Mouse (Mus musculus): Measurements from ENCODE around the gene Fancg. TPM values are rescaled to one million over a fixed set of nuclear protein-coding genes. Genes with fewer than 3 reads are reported as not detected.

Fancg gene
- polyA plus RNA-seq, 1 experiment from 2014 or later = 17.4 TPM

GRCm38 (mm10) chr4:43030780-43031230 lies 20.5 kb upstream of the Fancg start:
- Histone ChIP-seq H3K9me3 (no peaks in the 10 kb centered on the region), H3K9ac (peak overlapping the region; percentile 86), H3K4me1 (peaks cover 24% of the 10 kb centered on the region), H3K4me3 (peak overlapping the region; percentile 74), H3K27me3 (replicated peaks) (no peaks in the 10 kb centered on the region), H3K4me2 (replicated peaks) (peak overlapping the region; percentile 86), H3K27ac (peak overlapping the region; percentile 82), H3K36me3 (peaks cover 65% of the 10 kb centered on the region)
- WGBS = 1% methylated on average over 28 of the region's 28 CpGs
- ATAC-seq (ENCODE audit: low FRiP score, low read depth) = peak; percentile 5; the same call in 1 of the 2 replicates

- ATAC-seq (ENCODE audit: low FRiP score, low read depth) = no peak
- Histone ChIP-seq H3K27me3 (replicated peaks) (no peaks in the 10 kb centered on the region), H3K9ac (peak overlapping the region; percentile 86), H3K36me3 (peaks cover 61% of the 10 kb centered on the region), H3K27ac (0 out of 2 replicates have a peak overlapping the region, but pooled peaks have one; percentile 82), H3K4me1 (peaks cover 24% of the 10 kb centered on the region), H3K4me3 (peak overlapping the region; percentile 74), H3K4me2 (replicated peaks) (peak overlapping the region; percentile 86), H3K9me3 (no peaks in the 10 kb centered on the region)
- 79% methylated on average over 9 of the region's 9 CpGs for WGBS
These were observed 20.0 kb upstream of the Fancg start for GRCm38 (mm10) chr4:43030352-43030751.

GRCm38 (mm10) chr4:43029749-43030148 lies 19.4 kb upstream of the Fancg start:
- Histone ChIP-seq H3K27me3 (replicated peaks) (no peaks in the 10 kb centered on the region), H3K4me2 (replicated peaks) (peak overlapping the region; percentile 86; the same call in 1 of the 2 replicates), H3K27ac (no peak overlapping the region), H3K9ac (no peak overlapping the region), H3K9me3 (no peaks in the 10 kb centered on the region), H3K36me3 (peaks cover 55% of the 10 kb centered on the region), H3K4me1 (peaks cover 29% of the 10 kb centered on the region), H3K4me3 (no peak overlapping the region)
- 94% methylated on average over 9 of the region's 9 CpGs for WGBS
- ATAC-seq (ENCODE audit: low FRiP score, low read depth) = no peak

- peaks cover 48% of the 10 kb centered on the region for H3K36me3 ChIP-seq
- H3K9me3 ChIP-seq = no peaks in the 10 kb centered on the region
- no peak overlapping the region for H3K4me2 ChIP-seq (replicated peaks)
- 96% methylated on average over 7 of the region's 7 CpGs for WGBS
- H3K9ac ChIP-seq = no peak overlapping the region
- H3K27ac ChIP-seq = no peak overlapping the region
- no peak for ATAC-seq (ENCODE audit: low FRiP score, low read depth)
- H3K4me3 ChIP-seq = no peak overlapping the region
- H3K4me1 ChIP-seq = peaks cover 34% of the 10 kb centered on the region
- no peaks in the 10 kb centered on the region for H3K27me3 ChIP-seq (replicated peaks)
These were observed 18.8 kb upstream of the Fancg start for GRCm38 (mm10) chr4:43029121-43029520.

GRCm38 (mm10) chr4:43025084-43025960 lies 15.0 kb upstream of the Fancg start, which contains the start of gene Pigo:
Gene Pigo, minus strand, starts transcription at chr4:43025819.
- peak within 1 kb of the TSS; percentile 58 for H3K9ac ChIP-seq
- 8% methylated on average over 42 of the region's 42 CpGs for WGBS

GRCm38 (mm10) chr4:43024673-43025072 lies 14.4 kb upstream of the Fancg start:
- 83% methylated on average over 14 of the region's 14 CpGs for WGBS

More at GRCm38 (mm10) chr4:43025084-43025960, 15.0 kb upstream of the Fancg start, which contains the start of gene Pigo:
- peak within 1 kb of the TSS; percentile 61 for H3K4me3 ChIP-seq
- H3K4me2 ChIP-seq (replicated peaks) = peak within 1 kb of the TSS; percentile 77
- H3K9me3 ChIP-seq = no peaks in the 10 kb centered on the region
- H3K27ac ChIP-seq = peak within 1 kb of the TSS; percentile 79
- peaks cover 62% of the 10 kb centered on the region for H3K36me3 ChIP-seq
- H3K4me1 ChIP-seq = peaks cover 17% of the 10 kb centered on the region
- ATAC-seq (ENCODE audit: low FRiP score, low read depth) = peak; percentile 90
- H3K27me3 ChIP-seq (replicated peaks) = no peaks in the 10 kb centered on the region

GRCm38 (mm10) chr4:43021341-43021740 lies 11.0 kb upstream of the Fancg start:
- no peak for ATAC-seq (ENCODE audit: low FRiP score, low read depth)
- WGBS = 76% methylated on average over 17 of the region's 17 CpGs
- H3K4me1 ChIP-seq = peaks cover 12% of the 10 kb centered on the region
- H3K36me3 ChIP-seq = peaks cover 61% of the 10 kb centered on the region
- no peak overlapping the region for H3K9ac ChIP-seq
- no peak overlapping the region for H3K4me2 ChIP-seq (replicated peaks)
- no peak overlapping the region for H3K4me3 ChIP-seq
- no peaks in the 10 kb centered on the region for H3K27me3 ChIP-seq (replicated peaks)
- no peak overlapping the region for H3K27ac ChIP-seq
- H3K9me3 ChIP-seq = no peaks in the 10 kb centered on the region

More at GRCm38 (mm10) chr4:43024673-43025072, 14.4 kb upstream of the Fancg start:
- peak overlapping the region; percentile 58 for H3K9ac ChIP-seq
- peaks cover 12% of the 10 kb centered on the region for H3K4me1 ChIP-seq
- peak overlapping the region; percentile 61 for H3K4me3 ChIP-seq
- peaks cover 67% of the 10 kb centered on the region for H3K36me3 ChIP-seq
- H3K9me3 ChIP-seq = no peaks in the 10 kb centered on the region
- H3K27me3 ChIP-seq (replicated peaks) = no peaks in the 10 kb centered on the region
- no peak overlapping the region for H3K27ac ChIP-seq
- H3K4me2 ChIP-seq (replicated peaks) = peak overlapping the region; percentile 77
- no peak for ATAC-seq (ENCODE audit: low FRiP score, low read depth)

GRCm38 (mm10) chr4:43020876-43021275 lies 10.6 kb upstream of the Fancg start:
- no peak for ATAC-seq (ENCODE audit: low FRiP score, low read depth)
- 87% methylated on average over 16 of the region's 16 CpGs for WGBS
- no peak overlapping the region for H3K4me3 ChIP-seq
- H3K27ac ChIP-seq = no peak overlapping the region
- peaks cover 64% of the 10 kb centered on the region for H3K36me3 ChIP-seq
- peaks cover 12% of the 10 kb centered on the region for H3K4me1 ChIP-seq
- peak overlapping the region; percentile 5; the same call in 1 of the 2 replicates for H3K9ac ChIP-seq
- H3K4me2 ChIP-seq (replicated peaks) = no peak overlapping the region
- no peaks in the 10 kb centered on the region for H3K27me3 ChIP-seq (replicated peaks)
- H3K9me3 ChIP-seq = no peaks in the 10 kb centered on the region

GRCm38 (mm10) chr4:43019641-43020465 lies 9.5 kb upstream of the Fancg start:
- Histone ChIP-seq H3K9ac (no peak overlapping the region), H3K4me3 (no peak overlapping the region), H3K27me3 (replicated peaks) (no peaks in the 10 kb centered on the region), H3K4me2 (replicated peaks) (no peak overlapping the region), H3K27ac (no peak overlapping the region), H3K4me1 (peaks cover 8% of the 10 kb centered on the region), H3K9me3 (no peaks in the 10 kb centered on the region), H3K36me3 (peaks cover 67% of the 10 kb centered on the region)
- WGBS = 94% methylated on average over 23 of the region's 23 CpGs
- no peak for ATAC-seq (ENCODE audit: low FRiP score, low read depth)

- WGBS = 94% methylated on average over 10 of the region's 10 CpGs
- H3K36me3 ChIP-seq = peaks cover 67% of the 10 kb centered on the region
These were observed 8.9 kb upstream of the Fancg start for GRCm38 (mm10) chr4:43019176-43019575.

GRCm38 (mm10) chr4:43018156-43018555 lies 7.8 kb upstream of the Fancg start:
- H3K9ac ChIP-seq = no peak overlapping the region
- H3K4me1 ChIP-seq = no peaks in the 10 kb centered on the region
- H3K9me3 ChIP-seq = no peaks in the 10 kb centered on the region
- no peak overlapping the region for H3K4me2 ChIP-seq (replicated peaks)
- no peaks in the 10 kb centered on the region for H3K27me3 ChIP-seq (replicated peaks)
- ATAC-seq (ENCODE audit: low FRiP score, low read depth) = no peak
- no peak overlapping the region for H3K4me3 ChIP-seq
- WGBS = 90% methylated on average over 4 of the region's 4 CpGs
- no peak overlapping the region for H3K27ac ChIP-seq
- peaks cover 62% of the 10 kb centered on the region for H3K36me3 ChIP-seq

More at GRCm38 (mm10) chr4:43019176-43019575, 8.9 kb upstream of the Fancg start:
- no peaks in the 10 kb centered on the region for H3K27me3 ChIP-seq (replicated peaks)
- H3K4me2 ChIP-seq (replicated peaks) = no peak overlapping the region
- H3K27ac ChIP-seq = no peak overlapping the region
- H3K4me1 ChIP-seq = 0 out of 2 replicates have a peak, but pooled peaks cover 3% of the 10 kb centered on the region
- H3K9ac ChIP-seq = no peak overlapping the region
- H3K9me3 ChIP-seq = no peaks in the 10 kb centered on the region
- H3K4me3 ChIP-seq = no peak overlapping the region
- ATAC-seq (ENCODE audit: low FRiP score, low read depth) = no peak

- Histone ChIP-seq H3K27ac (no peak overlapping the region), H3K4me1 (peaks cover 12% of the 10 kb centered on the region), H3K27me3 (replicated peaks) (no peaks in the 10 kb centered on the region), H3K9me3 (no peaks in the 10 kb centered on the region), H3K4me2 (replicated peaks) (no peak overlapping the region), H3K4me3 (no peak overlapping the region), H3K36me3 (peaks cover 6% of the 10 kb centered on the region; the same call in 1 of the 2 replicates), H3K9ac (no peak overlapping the region)
- ATAC-seq (ENCODE audit: low FRiP score, low read depth) = no peak
- 100% methylated on average over 1 of the region's 1 CpGs for WGBS
These were observed 1.8 kb upstream of the Fancg start for GRCm38 (mm10) chr4:43012091-43012490.
